ENCODE assay signal across 27 mouse cellular contexts in genomic region chr11:17975581-17975980, GRCm38 (mm10). TPM values are rescaled to one million over a fixed set of nuclear protein-coding genes. Genes with fewer than 3 reads are reported as not detected.
DNase-seq lines count a peak whose midpoint lies in the region; ATAC-seq and TF ChIP-seq lines count a peak whose summit lies in the region.
"Had no signal": no experiment of that assay in that cellular context is flagged by ENCODE, and none has a peak within 500 bp of the region (broad histone marks: within the 10 kb centered on the region; RNA-seq: fewer than 3 reads in every experiment).

No protein-coding gene starts in this region.

- peak overlapping the region; percentile 73; the same call in 1 of the 2 replicates for H3K27ac ChIP-seq in ES-E14 (ENCODE audit: insufficient read depth, low read depth, low read length, poor library complexity, severe bottlenecking)
- no peak overlapping the region for H3K27ac ChIP-seq in forebrain, embryonic 11.5 days (ENCODE audit: low read depth, low read length)

- WGBS in forebrain, embryonic 11.5 days: 86% methylated on average over 3 of the region's 3 CpGs

- no peaks in the 10 kb centered on the region for H3K27me3 ChIP-seq in forebrain, embryonic 11.5 days (ENCODE audit: control insufficient read depth, insufficient read depth, low read length)
- H3K27me3 ChIP-seq: CH12.LX, Patski had no signal

- DNase-seq in ES-CJ7 (ENCODE audit: low read depth, low spot score): peak; percentile 90
- DNase-seq in ES-E14 (ENCODE audit: low read depth, low spot score): no peak
- peak; percentile 81 for DNase-seq in R1 (ENCODE audit: low read depth, low spot score)
- DNase-seq in ZHBTc4 (ENCODE audit: low read depth, low spot score): peak; percentile 83
- DNase-seq in cerebellum, postnatal 10 days: no peak
- no peak for DNase-seq in frontal cortex, postnatal 36 days (ENCODE audit: low spot score in 2 of 2)
- DNase-seq in forebrain, embryonic 11.5 days (ENCODE audit: low spot score): no peak
- DNase-seq: adrenal gland, adult 2 months; adrenal gland, adult 8-10 months; adrenal gland, postnatal 10 days; adrenal gland, postnatal 14 days; adrenal gland, postnatal 25 days; adrenal gland, postnatal 36 days; B cell, adult 2 months; cerebellum, adult 11 months; cerebellum, adult 11-12 months; cerebellum, adult 18-20 months; cerebellum, adult 2 months; cerebellum, adult 8-10 months; cerebellum, adult 9-10 months; cerebellum, adult 9-11 months had no signal

- H3K9ac ChIP-seq in ES-E14 (ENCODE audit: insufficient read depth, low read depth, low read length, poor library complexity, severe bottlenecking): no peak overlapping the region
- H3K9ac ChIP-seq in forebrain, embryonic 11.5 days (ENCODE audit: low read length): no peak overlapping the region

- no peak for ATAC-seq in forebrain, embryonic 11.5 days (replicated peaks; ENCODE audit: low FRiP score)
- no peak for ATAC-seq in cerebellum, adult (ENCODE audit: insufficient number of reproducible peaks, low FRiP score, low TSS enrichment)
- ATAC-seq: activated CD4-positive, CD25-positive, alpha-beta regulatory T cell, adult 4 months; CD4-positive, CD25-positive, alpha-beta regulatory T cell, adult 4 months; Patski had no signal

- H3K4me1 ChIP-seq in ES-E14 (ENCODE audit: control insufficient read depth in 2 of 2, insufficient read depth in 2 of 2, low read length in 2 of 2, poor library complexity in 1 of 2): peaks cover 0 to 2% of the 10 kb centered on the region in 2 experiments; a peak in 1 of 4 replicates
- no peaks in the 10 kb centered on the region for H3K4me1 ChIP-seq in forebrain, embryonic 11.5 days (replicated peaks; ENCODE audit: control insufficient read depth, insufficient read depth, low read length)

- in situ Hi-C loops in ES-E14 (cut with MboI; ENCODE audit: low sequenced_read_pairs in 2 of 2, unreplicated experiment in 2 of 2): no loop called here

- H3K4me3 ChIP-seq in ES-E14 (ENCODE audit: insufficient read depth in 1 of 2, low read depth in 1 of 2, low read length in 2 of 2, poor library complexity in 1 of 2, severe bottlenecking in 1 of 2): no peak overlapping the region
- H3K4me3 ChIP-seq in forebrain, embryonic 11.5 days (ENCODE audit: low read depth, low read length): no peak overlapping the region

- H3K36me3 ChIP-seq in ES-E14 (ENCODE audit: control insufficient read depth, insufficient read depth, low read length, poor library complexity, severe bottlenecking): peaks cover 7% of the 10 kb centered on the region; the same call in 1 of the 2 replicates
- no peaks in the 10 kb centered on the region for H3K36me3 ChIP-seq in forebrain, embryonic 11.5 days (ENCODE audit: control insufficient read depth, insufficient read depth, low read length)
- H3K36me3 ChIP-seq: G1E had no signal

- no peak overlapping the region for H3K4me2 ChIP-seq in forebrain, embryonic 11.5 days (ENCODE audit: low read depth, low read length, severe bottlenecking)

- H3K9me3 ChIP-seq in ES-E14 (ENCODE audit: control insufficient read depth, insufficient read depth, low read depth, low read length): no peaks in the 10 kb centered on the region
- no peaks in the 10 kb centered on the region for H3K9me3 ChIP-seq in forebrain, embryonic 11.5 days (ENCODE audit: control insufficient read depth, low read length)
- H3K9me3 ChIP-seq: G1E had no signal

TF ChIP-seq in ES-E14, 5 proteins besides CTCF, POLR2A, EP300 and RAD21:
- TF ChIP-seq CHD2 (IDR thresholded peaks at IDR 0.05; ENCODE audit: low read depth, low read length): no peak
- TF ChIP-seq MAFK (IDR thresholded peaks at IDR 0.05; ENCODE audit: insufficient read depth, low read depth, low read length): no peak
- no peak for TF ChIP-seq HCFC1 (IDR thresholded peaks at IDR 0.05; ENCODE audit: borderline replicate concordance, insufficient read depth, low read length)
- no peak for TF ChIP-seq ZNF384 (IDR thresholded peaks at IDR 0.05; ENCODE audit: low read depth, low read length)
- no peak for TF ChIP-seq ZC3H11A (IDR thresholded peaks at IDR 0.05; ENCODE audit: borderline replicate concordance, low read depth, low read length)

RNA-seq across cellular contexts. Expression of gene Etaa1, which starts 21.9 kb away (rescaled TPM):
- 20.2 and 21.6 TPM in 2 replicates for total RNA-seq in ES-E14 (2012; rRNA removed)
- 19.4 and 20.6 TPM in 2 replicates for polyA plus RNA-seq in forebrain, embryonic 11.5 days (2014; fragmentation: Nextera tagmentation; extraction: Ambion mirVana)

Comparison
In these comparisons a context has a peak if more than half of its experiments do, and no peak if none do; other contexts are left out.
1. DNase-seq: peak in ES-CJ7 (single experiment), R1 (single experiment) and ZHBTc4 (single experiment); none in ES-E14 (single experiment), cerebellum, postnatal 10 days (0 of 2), frontal cortex, postnatal 36 days (0 of 2) and forebrain, embryonic 11.5 days (single experiment).